Mouse (Mus musculus): ENCODE results near the gene Gp5. TPM values are rescaled to one million over a fixed set of nuclear protein-coding genes. Genes with fewer than 3 reads are reported as not detected.

The Gp5 gene
- total RNA-seq, 2 experiments from 2014 or later = 1.9 to 2.1 TPM

Other genes starting within 250 kb of the Gp5 start
- gene Hes1, start 246.4 kb downstream of the Gp5 start, total RNA-seq (2015; ENCODE audit: low replicate concordance) = 1.8 TPM in 1 of 2 replicates, not detected in the other
- gene Hes1, start 246.4 kb downstream of the Gp5 start, total RNA-seq (2017; ENCODE audit: low replicate concordance) = 2.1 TPM in 1 of 2 replicates, not detected in the other
- gene Cpn2, start 43.3 kb downstream of the Gp5 start, total RNA-seq (2015; ENCODE audit: low replicate concordance) = not detected in 2 replicates
- not detected in 2 replicates for gene Cpn2, start 43.3 kb downstream of the Gp5 start, total RNA-seq (2017; ENCODE audit: low replicate concordance)
- not detected in 2 replicates for gene Lrrc15, start 27.5 kb downstream of the Gp5 start, total RNA-seq (2015; ENCODE audit: low replicate concordance)
- under 0.01 TPM in 1 of 2 replicates, not detected in the other for gene Lrrc15, start 27.5 kb downstream of the Gp5 start, total RNA-seq (2017; ENCODE audit: low replicate concordance)
- 51.6 and 66.7 TPM in 2 replicates for gene Atp13a3, start 95.2 kb upstream of the Gp5 start, total RNA-seq (2015; ENCODE audit: low replicate concordance)
- gene Atp13a3, start 95.2 kb upstream of the Gp5 start, total RNA-seq (2017; ENCODE audit: low replicate concordance) = 41.6 and 48.3 TPM in 2 replicates
- gene Tmem44, start 240.1 kb upstream of the Gp5 start, total RNA-seq (2015; ENCODE audit: low replicate concordance) = 0.42 TPM in 1 of 2 replicates, not detected in the other
- 5.3 TPM in 1 of 2 replicates, not detected in the other for gene Tmem44, start 240.1 kb upstream of the Gp5 start, total RNA-seq (2017; ENCODE audit: low replicate concordance)